Mouse (Mus musculus) heart, embryonic 12.5 days (tissue): ENCODE measurements around the gene Vmn1r127. TPM values are rescaled to one million over a fixed set of nuclear protein-coding genes. Genes with fewer than 3 reads are reported as not detected.
"Not testable (repeated sequence)": the region's sequence is repeated elsewhere in the genome, so short reads cannot be mapped to it uniquely, and the experiment has no call there.

Experiments
- ATAC-seq: fragments of 200-750 bp; cut with Nextera tagmentation; 2 replicates; pipeline ENCODE4 v1.8.0; 2017; ENCODE audit warnings: moderate TSS enrichment, moderate library complexity; ENCODE audit not compliant: insufficient number of reproducible peaks, low FRiP score
- H3K27ac ChIP-seq: fragments of 300-500 bp; sonication (generic); 2 replicates; pipeline ENCODE4 v1.5.1; 2016; ENCODE audit warnings: mild to moderate bottlenecking, moderate library complexity; ENCODE audit not compliant: poor library complexity, severe bottlenecking
- H3K27me3 ChIP-seq: fragments of 300-500 bp; sonication (generic); replicated peaks from 2 replicates; pipeline ENCODE4 v1.6.1; 2016; ENCODE audit warnings: mild to moderate bottlenecking, moderate library complexity
- H3K36me3 ChIP-seq: fragments of 300-500 bp; sonication (generic); 2 replicates; pipeline ENCODE4 v1.6.1; 2016; ENCODE audit warnings: mild to moderate bottlenecking, moderate library complexity
- H3K4me1 ChIP-seq: fragments of 300-500 bp; sonication (generic); replicated peaks from 2 replicates; pipeline ENCODE4 v1.6.1; 2016; ENCODE audit warnings: mild to moderate bottlenecking
- H3K4me2 ChIP-seq: fragments of 300-500 bp; sonication (generic); 2 replicates; pipeline ENCODE4 v1.6.1; 2016; ENCODE audit warnings: mild to moderate bottlenecking, moderate library complexity
- H3K4me3 ChIP-seq: fragments of 300-500 bp; sonication (generic); 2 replicates; pipeline ENCODE4 v1.5.1; 2016; ENCODE audit warnings: mild to moderate bottlenecking
- H3K9ac ChIP-seq: fragments of 300-500 bp; sonication (generic); 2 replicates; pipeline ENCODE4 v1.6.1; 2016; ENCODE audit warnings: mild to moderate bottlenecking, moderate library complexity
- H3K9me3 ChIP-seq: fragments of 300-500 bp; sonication (generic); replicated peaks from 2 replicates; pipeline ENCODE4 v1.6.1; 2016; ENCODE audit warnings: mild to moderate bottlenecking, moderate library complexity
- WGBS: fragments of 180-500 bp; shearing (Covaris S2); methylation state at CpG from one replicate; pipeline ENCODE4 v1.1.7; 2016; 5-methylcytosine and 5-hydroxymethylcytosine counted together
- polyA plus RNA-seq: library from polyadenylated mRNA; unstranded; fragments of >200 nt; fragmentation: Nextera tagmentation; extraction: Ambion mirVana; gene quantifications from 2 replicates; pipeline ENCODE4 v1.2.1, GENCODE M21; 2016

Gene Vmn1r127
- not detected in 2 replicates for polyA plus RNA-seq

GRCm38 (mm10) chr7:21319761-21320160 lies at the start of gene Vmn1r127:
Gene Vmn1r127, minus strand, starts transcription at chr7:21319861.
- H3K27ac ChIP-seq, H3K27me3 ChIP-seq, H3K4me1 ChIP-seq, H3K9me3 ChIP-seq, H3K4me2 ChIP-seq, H3K9ac ChIP-seq, H3K36me3 ChIP-seq, H3K4me3 ChIP-seq, ATAC-seq: not testable (repeated sequence)
- no CpG with 5 or more reads among the region's 3 CpGs for WGBS

DNA sequence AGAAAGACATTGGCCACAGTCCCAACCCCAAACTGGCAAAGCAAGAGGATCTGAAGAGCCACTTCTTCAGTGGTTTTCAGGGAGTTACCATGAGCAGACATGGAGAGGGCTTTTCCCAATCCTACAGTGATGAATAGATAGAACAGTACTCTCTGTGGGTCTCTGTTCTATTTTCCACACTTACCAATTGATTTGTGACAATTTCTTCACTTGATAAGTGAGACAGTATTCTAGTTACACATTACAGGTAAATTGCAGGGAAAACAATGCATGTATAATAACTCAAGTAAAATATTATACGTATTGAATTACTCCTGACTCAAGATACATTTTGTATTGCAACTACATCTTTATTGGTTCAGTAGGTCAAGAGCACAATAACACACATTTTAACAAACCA lies 41.5 kb upstream of the Vmn1r127 start, which contains the start of gene Vmn1r129:
Gene Vmn1r129, minus strand, starts transcription at position 101 of the 400 bp plus-strand sequence.
- H3K4me3 ChIP-seq = not testable (repeated sequence)

GRCm38 (mm10) chr7:21349073-21349472 lies 29.4 kb upstream of the Vmn1r127 start, which contains the start of gene Vmn1r128:
Gene Vmn1r128, plus strand, starts transcription at chr7:21349373.
- not testable (repeated sequence) for H3K9me3 ChIP-seq, H3K27ac ChIP-seq, H3K4me2 ChIP-seq, H3K9ac ChIP-seq, H3K4me1 ChIP-seq, H3K36me3 ChIP-seq, ATAC-seq, H3K4me3 ChIP-seq, H3K27me3 ChIP-seq
- WGBS = 58% methylated on average over 1 of the region's 1 CpGs

More for the DNA sequence above, 41.5 kb upstream of the Vmn1r127 start, which contains the start of gene Vmn1r129:
- not testable (repeated sequence) for H3K27me3 ChIP-seq, H3K27ac ChIP-seq, H3K36me3 ChIP-seq, H3K4me2 ChIP-seq, ATAC-seq, H3K9ac ChIP-seq, H3K4me1 ChIP-seq, H3K9me3 ChIP-seq
- WGBS = no CpG with 5 or more reads among the region's 1 CpGs

GRCm38 (mm10) chr7:21301367-21301766 lies 18.3 kb downstream of the Vmn1r127 start, which contains the start of gene Vmn1r126:
Gene Vmn1r126, minus strand, starts transcription at chr7:21301467.
- ATAC-seq, H3K9ac ChIP-seq, H3K4me2 ChIP-seq, H3K4me3 ChIP-seq, H3K27me3 ChIP-seq, H3K27ac ChIP-seq, H3K9me3 ChIP-seq, H3K36me3 ChIP-seq, H3K4me1 ChIP-seq: not testable (repeated sequence)
- no CpG with 5 or more reads among the region's 5 CpGs for WGBS

DNA sequence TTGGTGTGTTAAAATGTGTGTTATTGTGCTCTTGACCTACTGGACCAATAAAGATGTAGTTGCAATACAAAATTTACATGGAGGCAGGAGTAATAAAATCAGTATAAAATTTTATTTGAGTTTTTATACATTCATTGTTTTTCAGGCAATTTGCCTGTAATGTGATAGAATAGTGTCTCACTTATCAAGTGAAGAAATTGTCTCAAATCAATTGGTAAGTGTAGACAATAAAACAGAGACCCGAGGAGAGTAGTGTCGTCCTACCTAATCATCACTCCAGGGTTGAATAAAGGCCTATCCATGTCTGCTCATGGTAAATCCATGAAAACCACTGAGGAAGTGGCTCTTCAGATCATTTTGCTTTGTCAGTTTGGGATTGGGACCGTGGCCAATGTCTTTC lies 47.8 kb downstream of the Vmn1r127 start, which contains the start of gene Vmn1r125:
Gene Vmn1r125, plus strand, starts transcription at position 301 of the 400 bp plus-strand sequence.
- not testable (repeated sequence) for H3K27ac ChIP-seq, H3K4me3 ChIP-seq, ATAC-seq, H3K9me3 ChIP-seq, H3K36me3 ChIP-seq, H3K27me3 ChIP-seq, H3K4me2 ChIP-seq, H3K9ac ChIP-seq, H3K4me1 ChIP-seq
- WGBS = 66% methylated on average over 3 of the region's 3 CpGs

Other genes starting within 250 kb of the Vmn1r127 start
- gene Vmn1r121, start 221.3 kb downstream of the Vmn1r127 start, polyA plus RNA-seq = not detected in 2 replicates
- not detected in 2 replicates for gene Vmn1r122, start 185.7 kb downstream of the Vmn1r127 start, polyA plus RNA-seq
- gene Vmn1r123, start 157.7 kb downstream of the Vmn1r127 start, polyA plus RNA-seq = not detected in 2 replicates
- not detected in 2 replicates for gene Gm5157, start 129.4 kb downstream of the Vmn1r127 start, polyA plus RNA-seq
- not detected in 2 replicates for gene Vmn1r124, start 59.2 kb downstream of the Vmn1r127 start, polyA plus RNA-seq
- not detected in 2 replicates for gene Vmn1r125, start 47.7 kb downstream of the Vmn1r127 start, polyA plus RNA-seq
- not detected in 2 replicates for gene Vmn1r126, start 18.4 kb downstream of the Vmn1r127 start, polyA plus RNA-seq
- gene Vmn1r128, start 29.5 kb upstream of the Vmn1r127 start, polyA plus RNA-seq = not detected in 2 replicates
- not detected in 2 replicates for gene Vmn1r129, start 41.4 kb upstream of the Vmn1r127 start, polyA plus RNA-seq
- gene Gm6882, start 112.9 kb upstream of the Vmn1r127 start, polyA plus RNA-seq = not detected in 2 replicates
- gene Vmn1r130, start 191.9 kb upstream of the Vmn1r127 start, polyA plus RNA-seq = not detected in 2 replicates
- not detected in 2 replicates for gene Vmn1r131, start 226.2 kb upstream of the Vmn1r127 start, polyA plus RNA-seq